ENCODE assay signal across 8 mouse cellular contexts in the genomic region with DNA sequence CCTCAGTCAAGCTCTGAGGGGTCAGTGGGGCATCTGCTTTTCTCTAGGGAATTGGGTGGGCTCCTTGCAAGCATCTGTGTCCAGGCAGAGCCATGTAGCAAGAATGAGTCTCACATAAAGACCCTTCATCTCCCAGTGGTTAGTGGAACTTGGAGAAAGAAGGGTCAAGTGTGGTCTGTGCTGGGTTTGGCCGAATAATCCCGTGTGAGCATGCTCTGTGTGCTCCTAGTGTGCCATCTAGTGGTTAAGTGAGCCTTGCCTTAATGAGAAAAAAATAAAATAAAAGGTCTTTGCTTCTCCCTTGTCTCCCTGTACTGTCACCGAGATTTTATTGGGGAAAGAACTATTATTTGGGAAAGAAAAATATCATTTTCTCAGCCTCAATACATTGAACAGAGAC. TPM values are rescaled to one million over a fixed set of nuclear protein-coding genes. Genes with fewer than 3 reads are reported as not detected.
DNase-seq lines count a peak whose midpoint lies in the region; ATAC-seq lines count a peak whose summit lies in the region.

No protein-coding gene starts in this region.

- no peak overlapping the region for H3K9ac ChIP-seq in midbrain, embryonic 13.5 days (replicated peaks)

- peak; percentile 27 for DNase-seq in midbrain, embryonic 10.5 days (ENCODE audit: low spot score)
- DNase-seq in MN1 (ENCODE audit: low spot score) = peak; percentile 70
- DNase-seq in c-Kit-positive CD71-positive TER-119-positive erythroid progenitor cells, embryonic 14.5 days (ENCODE audit: low spot score) = peak; percentile 13
- peak; percentile 58 for DNase-seq in heart, postnatal 4 days
- DNase-seq in lung, postnatal 10 days = peak; percentile 71
- no peak for DNase-seq in layer of hippocampus, postnatal 25 days (ENCODE audit: extremely low spot score in 1 of 2, low spot score in 1 of 2)
- DNase-seq in left cerebral cortex, adult 8-10 months (ENCODE audit: low spot score in 2 of 2) = no peak

- peaks cover 22% of the 10 kb centered on the region for H3K4me1 ChIP-seq in midbrain, embryonic 10.5 days
- H3K4me1 ChIP-seq in midbrain, embryonic 13.5 days (replicated peaks) = 0 out of 2 replicates have a peak, but pooled peaks cover 3% of the 10 kb centered on the region

- 34% methylated on average over 3 of the region's 3 CpGs for WGBS in midbrain, embryonic 10.5 days
- WGBS in midbrain, embryonic 13.5 days = 21% methylated on average over 3 of the region's 3 CpGs

- no peak overlapping the region for H3K4me3 ChIP-seq in midbrain, embryonic 10.5 days
- no peak overlapping the region for H3K4me3 ChIP-seq in midbrain, embryonic 13.5 days (replicated peaks)

- no peaks in the 10 kb centered on the region for H3K9me3 ChIP-seq in midbrain, embryonic 10.5 days (replicated peaks)
- no peaks in the 10 kb centered on the region for H3K9me3 ChIP-seq in midbrain, embryonic 13.5 days

- no peak overlapping the region for H3K4me2 ChIP-seq in midbrain, embryonic 13.5 days (replicated peaks)

- ATAC-seq in midbrain, embryonic 13.5 days = no peak

- no peaks in the 10 kb centered on the region for H3K36me3 ChIP-seq in midbrain, embryonic 10.5 days
- H3K36me3 ChIP-seq in midbrain, embryonic 13.5 days = 0 out of 2 replicates have a peak, but pooled peaks cover 1% of the 10 kb centered on the region

- no peaks in the 10 kb centered on the region for H3K27me3 ChIP-seq in midbrain, embryonic 10.5 days (ENCODE audit: low read depth, poor library complexity, severe bottlenecking)
- H3K27me3 ChIP-seq in midbrain, embryonic 13.5 days = no peaks in the 10 kb centered on the region

- H3K27ac ChIP-seq in midbrain, embryonic 10.5 days (replicated peaks) = no peak overlapping the region
- no peak overlapping the region for H3K27ac ChIP-seq in midbrain, embryonic 13.5 days

RNA-seq across cellular contexts. Expression of a gene that starts 34.9 kb away (rescaled TPM):
- polyA plus RNA-seq in midbrain, embryonic 10.5 days (2016; fragmentation: Nextera tagmentation; extraction: Ambion mirVana) = 0.84 and 0.87 TPM in 2 replicates
- 0.50 and 1.2 TPM in 2 replicates for polyA plus RNA-seq in midbrain, embryonic 13.5 days (2015; fragmentation: Nextera tagmentation; extraction: Ambion mirVana)
- total RNA-seq in heart, postnatal 4 days (2021) = 10 to 100 TPM; 11.0 to 13.0 TPM
- total RNA-seq in layer of hippocampus, postnatal 25 days (2021) = 1 to 10 TPM; 3.3 to 4.2 TPM
- total RNA-seq in left cerebral cortex, adult 8-10 months (2022) = 1 to 10 TPM; 4.1 to 4.5 (median 4.3) TPM

Comparison
In these comparisons a context has a peak if more than half of its experiments do, and no peak if none do; other contexts are left out.
1. DNase-seq: peak in midbrain, embryonic 10.5 days (single experiment), MN1 (single experiment), c-Kit-positive CD71-positive TER-119-positive erythroid progenitor cells, embryonic 14.5 days (single experiment), heart, postnatal 4 days (single experiment) and lung, postnatal 10 days (single experiment); none in layer of hippocampus, postnatal 25 days (0 of 2) and left cerebral cortex, adult 8-10 months (0 of 2).